Mouse (Mus musculus): ENCODE measurements around the gene Tlx3. TPM values are rescaled to one million over a fixed set of nuclear protein-coding genes. Genes with fewer than 3 reads are reported as not detected.

The Tlx3 gene
- not detected for total RNA-seq (2021)

DNA sequence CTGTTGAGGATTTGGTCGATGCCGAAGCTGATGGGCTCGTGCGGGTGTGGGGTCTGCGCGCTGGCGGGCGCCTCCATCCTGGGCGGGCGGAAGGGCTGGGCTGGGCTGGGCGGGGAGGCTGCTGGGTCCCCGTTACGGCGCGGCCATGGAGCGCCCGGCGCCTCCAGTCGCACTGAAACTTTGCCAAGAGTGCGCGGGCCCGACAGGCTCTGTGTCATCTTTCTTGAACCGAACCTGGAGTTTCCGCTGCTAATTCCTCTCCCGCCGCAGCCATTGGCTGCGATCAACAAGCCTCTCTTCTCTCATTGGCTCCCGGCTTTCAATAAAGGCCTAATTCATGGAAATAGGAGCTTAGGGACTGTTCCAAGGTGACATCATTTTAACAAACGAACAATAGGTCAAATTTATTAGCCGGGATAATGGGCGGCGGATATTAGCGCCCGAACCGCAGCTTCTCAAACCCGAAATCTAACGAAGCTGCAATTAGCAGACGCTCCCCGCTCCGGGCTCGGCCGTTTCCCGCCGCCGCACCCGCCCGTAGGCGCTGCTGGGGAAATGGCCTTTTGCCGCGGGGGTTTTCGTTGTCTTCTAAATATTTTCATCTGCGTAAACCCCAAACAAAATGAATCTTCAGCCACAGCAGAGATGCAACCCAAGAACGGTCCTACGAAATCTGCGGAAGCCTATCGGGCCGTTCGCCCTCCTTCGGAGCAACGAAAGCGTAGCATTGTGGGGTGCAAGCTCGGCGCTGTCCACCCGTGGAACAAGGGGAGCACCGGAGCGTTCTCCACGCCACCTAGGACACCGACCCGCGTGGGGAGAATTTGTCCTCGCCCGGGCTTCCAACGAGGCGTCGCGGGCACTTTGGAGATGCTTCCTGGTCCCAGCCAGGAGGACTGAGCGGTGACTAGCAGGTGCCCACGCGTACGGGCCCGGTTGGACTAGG, at the start of gene Tlx3:
Gene Tlx3 (minus strand): TSS at position 207 of the 946 bp plus-strand sequence.
- peak in 1 of 2 experiments; percentile 43 for DNase-seq (ENCODE audit: low spot score in 2 of 2)
- intact Hi-C loops (cut with DNase I), result no loop called here

- DNase-seq (ENCODE audit: low spot score in 2 of 2), result no peak
- intact Hi-C loops (cut with DNase I), result no loop called here
Observed at GRCm38 (mm10) chr11:33240295-33240694, 36.9 kb upstream of the Tlx3 start.

DNA sequence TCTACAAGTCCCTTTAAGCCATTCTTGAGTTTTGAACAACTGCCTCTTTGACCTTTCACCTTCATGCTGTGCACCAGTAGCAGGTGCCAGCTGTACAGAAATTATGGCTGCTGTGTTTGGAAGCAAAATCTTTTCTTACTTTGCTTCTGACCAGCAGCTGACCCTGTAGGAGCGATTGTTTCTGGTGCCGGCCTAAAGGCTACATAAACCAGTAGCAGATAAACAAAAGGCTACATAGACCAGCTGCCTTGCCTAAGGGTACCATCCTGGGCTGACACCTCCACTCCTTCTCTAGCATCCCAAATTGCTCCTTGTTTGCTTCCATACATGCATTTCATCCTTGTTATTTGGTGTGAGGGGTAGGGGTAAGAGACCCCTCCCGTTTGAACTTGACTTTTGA, 30.7 kb upstream of the Tlx3 start:
- intact Hi-C loops (cut with DNase I), result no loop called here
- DNase-seq (ENCODE audit: low spot score in 2 of 2), result no peak

- intact Hi-C loops (cut with DNase I), result no loop called here
- DNase-seq (ENCODE audit: low spot score in 2 of 2), result no peak
Observed at GRCm38 (mm10) chr11:33232056-33232455, 28.7 kb upstream of the Tlx3 start.

DNA sequence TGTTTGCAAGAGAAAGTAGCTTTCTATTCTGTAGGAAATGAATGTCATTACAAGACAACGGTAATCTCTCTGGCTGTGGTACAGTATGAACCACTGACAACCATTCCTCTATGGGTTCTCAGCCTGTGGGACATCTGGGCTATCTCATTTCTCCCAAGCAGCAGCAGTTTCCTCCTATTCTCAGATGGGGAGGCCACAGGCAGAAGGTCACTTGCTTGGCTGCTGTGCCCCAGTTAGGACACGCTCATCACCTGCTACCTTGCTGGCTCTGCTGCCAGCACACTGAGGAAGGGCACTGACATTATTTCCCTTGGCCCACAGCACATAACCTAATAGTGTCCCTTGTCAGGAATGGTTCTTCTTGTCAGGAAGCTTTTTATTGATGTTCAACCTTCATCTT, 24.8 kb upstream of the Tlx3 start:
- intact Hi-C loops (cut with DNase I), result no loop called here
- no peak for DNase-seq (ENCODE audit: low spot score in 2 of 2)

DNA sequence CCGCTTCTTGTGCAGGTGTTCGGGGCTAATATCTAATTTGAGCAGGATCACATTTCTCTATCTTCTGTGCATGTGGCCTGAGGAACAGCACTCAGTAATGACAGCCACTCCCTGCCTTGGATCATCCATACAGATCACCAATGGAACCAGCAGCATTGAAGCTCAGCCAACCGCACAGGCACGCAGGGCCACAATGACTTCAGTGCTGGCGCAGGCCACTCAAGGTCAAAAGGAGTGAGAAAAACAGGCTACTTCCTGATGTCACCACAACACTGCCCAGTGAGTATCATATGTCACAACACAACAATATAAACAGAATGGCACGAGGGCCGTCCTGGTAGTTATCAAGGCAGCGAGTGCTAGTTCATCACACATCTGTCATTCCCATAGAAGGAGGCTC, 23.1 kb upstream of the Tlx3 start:
- no peak for DNase-seq (ENCODE audit: low spot score in 2 of 2)
- intact Hi-C loops (cut with DNase I), result no loop called here

GRCm38 (mm10) chr11:33221566-33222365, 18.4 kb upstream of the Tlx3 start:
- intact Hi-C loops (cut with DNase I), result no loop called here
- DNase-seq (ENCODE audit: low spot score in 2 of 2), result peak in 1 of 2 experiments; percentile 35

DNA sequence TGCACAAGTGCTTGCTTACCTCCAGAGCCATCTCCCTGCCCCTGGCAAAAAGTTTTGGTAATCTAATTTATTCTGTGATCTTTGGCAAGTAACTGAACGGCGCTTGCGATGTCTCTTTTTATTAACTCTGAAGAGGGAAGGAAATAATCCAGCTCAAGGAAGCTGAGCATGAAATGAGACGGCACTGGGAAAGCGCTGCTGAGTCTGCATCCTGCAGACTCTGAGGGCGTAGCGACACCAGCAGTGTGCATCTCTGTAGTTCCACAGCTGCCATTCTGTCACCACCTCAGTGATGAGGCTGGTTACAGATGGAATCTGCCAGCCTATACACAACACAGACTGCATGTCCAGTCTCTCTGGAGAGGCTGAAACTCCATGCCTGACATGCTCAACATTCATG, 17.4 kb upstream of the Tlx3 start:
- DNase-seq (ENCODE audit: low spot score in 2 of 2), result no peak
- intact Hi-C loops (cut with DNase I), result no loop called here

DNA sequence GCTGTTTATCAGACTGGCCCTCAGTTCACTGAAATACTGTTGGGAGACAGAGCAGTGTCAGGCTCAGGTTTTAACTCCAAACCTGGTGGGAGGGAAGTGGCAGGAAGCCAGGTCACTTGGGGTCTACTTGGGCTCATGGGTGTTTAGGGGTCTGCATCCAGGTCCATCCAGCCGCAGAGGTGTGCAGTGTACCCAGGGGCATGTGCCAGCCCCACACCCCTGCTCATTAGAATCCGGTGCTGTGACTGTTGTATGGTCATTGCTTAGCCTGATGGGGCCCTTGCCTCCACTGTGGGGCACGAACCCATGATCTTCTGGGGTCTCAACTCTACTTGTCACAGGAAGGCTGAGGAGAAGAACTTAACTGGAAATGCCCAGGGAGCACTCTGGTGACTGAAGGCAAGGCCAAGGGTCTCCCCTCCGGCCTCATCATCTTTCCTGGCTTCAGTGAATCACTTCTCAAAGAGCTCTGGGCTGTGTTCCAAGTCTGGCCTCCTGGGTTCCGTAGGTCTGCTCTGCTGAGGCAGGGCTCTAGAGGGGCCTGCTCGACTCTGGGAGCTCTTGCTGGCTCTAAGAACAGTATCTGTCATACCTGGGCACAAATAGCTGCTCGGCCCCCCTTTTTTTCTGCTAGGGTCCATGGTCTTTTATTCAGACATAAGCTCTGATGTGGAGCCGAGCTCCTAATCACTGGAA, 14.1 kb upstream of the Tlx3 start:
- DNase-seq (ENCODE audit: low spot score in 2 of 2), result no peak
- intact Hi-C loops (cut with DNase I), result no loop called here

DNA sequence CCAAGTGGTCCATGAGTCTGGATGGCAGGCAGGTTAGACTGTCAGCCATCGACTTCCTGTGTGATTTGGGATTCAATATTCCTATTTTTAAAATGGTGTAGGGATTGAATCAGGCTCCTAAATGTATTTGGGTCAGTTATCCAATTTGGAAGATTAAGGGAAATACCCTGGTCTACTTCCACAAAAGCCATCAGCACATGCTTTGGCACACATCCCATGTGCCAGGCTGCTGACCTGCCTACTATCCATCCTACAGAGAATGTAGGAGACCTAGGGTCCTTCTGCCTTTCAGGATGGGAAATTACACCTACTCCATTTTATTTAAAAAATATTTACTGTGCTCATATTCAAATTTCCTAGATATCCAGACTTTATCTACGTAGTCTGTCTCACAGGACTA, 4.0 kb upstream of the Tlx3 start:
- no peak for DNase-seq (ENCODE audit: low spot score in 2 of 2)
- intact Hi-C loops (cut with DNase I), result no loop called here

DNA sequence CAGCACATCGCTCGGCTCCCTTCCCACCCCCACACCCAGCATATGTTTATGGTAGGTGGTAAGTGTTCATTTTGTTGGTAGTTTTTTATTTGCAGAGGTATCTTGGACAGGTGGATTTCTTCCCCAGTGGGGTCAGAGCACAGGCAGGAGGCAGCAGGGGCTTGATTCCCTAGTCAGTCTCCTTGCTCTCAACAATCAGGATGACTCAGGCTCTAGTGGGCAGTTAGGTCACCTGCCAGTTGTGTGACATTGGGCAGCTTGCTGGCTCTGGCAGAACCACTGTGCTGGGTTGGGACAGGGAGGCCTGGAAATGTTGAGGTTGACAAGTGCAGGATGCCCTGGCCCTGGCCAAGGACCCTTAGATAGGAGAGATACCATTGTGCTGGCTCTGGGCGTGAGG, 1.6 kb upstream of the Tlx3 start:
- intact Hi-C loops (cut with DNase I), result no loop called here

GRCm38 (mm10) chr11:33204329-33204705, 928 bp upstream of the Tlx3 start:
- intact Hi-C loops (cut with DNase I), result no loop called here
- no peak for DNase-seq (ENCODE audit: low spot score in 2 of 2)

More for the DNA sequence above, 1.6 kb upstream of the Tlx3 start:
- no peak for DNase-seq (ENCODE audit: low spot score in 2 of 2)

- DNase-seq (ENCODE audit: low spot score in 2 of 2), result no peak
- intact Hi-C loops (cut with DNase I), result no loop called here
Observed at GRCm38 (mm10) chr11:33202972-33203371, 417 bp downstream of the Tlx3 start.

GRCm38 (mm10) chr11:33202296-33202695, 1.1 kb downstream of the Tlx3 start:
- intact Hi-C loops (cut with DNase I), result no loop called here
- no peak for DNase-seq (ENCODE audit: low spot score in 2 of 2)

DNA sequence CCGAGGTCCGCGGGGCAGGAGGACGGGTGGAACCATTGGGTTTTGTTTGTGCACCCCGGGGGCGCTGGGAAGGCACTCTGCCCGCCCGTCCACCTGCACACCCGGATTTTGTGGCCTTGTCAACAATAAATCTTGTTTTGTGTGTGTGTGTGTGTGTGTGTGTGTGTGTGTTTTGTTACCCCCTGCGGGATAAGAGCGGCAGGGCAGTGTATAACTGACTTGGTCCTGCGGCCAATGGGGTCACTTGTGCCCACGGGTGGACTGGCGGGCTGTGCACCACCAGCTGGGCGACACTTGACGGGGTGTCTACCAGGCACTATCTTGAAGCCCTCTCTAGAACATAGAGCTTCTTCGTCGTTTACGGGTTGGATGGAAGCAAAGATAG, 1.8 kb downstream of the Tlx3 start:
- DNase-seq (ENCODE audit: low spot score in 2 of 2), result peak in 1 of 2 experiments; percentile 6
- intact Hi-C loops (cut with DNase I), result no loop called here

GRCm38 (mm10) chr11:33200764-33201625, 2.4 kb downstream of the Tlx3 start:
- intact Hi-C loops (cut with DNase I), result no loop called here
- peak in 1 of 2 experiments; percentile 11 for DNase-seq (ENCODE audit: low spot score in 2 of 2)

GRCm38 (mm10) chr11:33199906-33200763, 3.3 kb downstream of the Tlx3 start:
- peak in 1 of 2 experiments; percentile 18 for DNase-seq (ENCODE audit: low spot score in 2 of 2)
- intact Hi-C loops (cut with DNase I), result no loop called here

DNA sequence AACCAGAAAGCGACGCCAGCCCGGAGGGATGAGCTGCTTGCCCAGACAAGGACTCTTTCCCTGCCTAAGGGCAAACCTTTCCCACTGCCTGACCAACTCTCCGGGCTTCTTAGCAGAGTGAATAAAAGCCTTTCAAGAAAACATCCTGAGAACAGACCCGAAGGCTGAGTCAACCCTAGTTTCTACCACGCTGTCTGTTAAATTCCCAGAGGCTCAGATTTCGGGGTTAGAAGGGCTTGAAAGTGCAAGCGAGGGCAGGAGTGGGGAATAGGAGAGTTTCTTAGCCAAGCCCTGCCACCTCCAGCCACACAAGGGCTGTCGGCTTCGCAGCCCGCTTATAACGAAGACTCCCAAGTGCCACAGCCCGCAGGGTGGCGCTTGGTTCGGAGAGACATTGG, 4.3 kb downstream of the Tlx3 start:
- intact Hi-C loops (cut with DNase I), result no loop called here
- DNase-seq (ENCODE audit: low spot score in 2 of 2), result no peak
